Mouse (Mus musculus) embryonic facial prominence, embryonic 14.5 days (tissue): ENCODE measurements around the gene Rhobtb3. TPM values are rescaled to one million over a fixed set of nuclear protein-coding genes. Genes with fewer than 3 reads are reported as not detected.

Experiments used
- ATAC-seq: fragments of 200-750 bp; cut with Nextera tagmentation; 2 replicates; pipeline ENCODE4 v1.8.0; 2017; ENCODE audit warnings: low read depth, moderate number of reproducible peaks, moderate TSS enrichment
- DNase-seq: peaks from one replicate; pipeline ENCODE4 v3.0.0-alpha.2; 2015; ENCODE audit warnings: low spot score
- H3K27ac ChIP-seq: fragments of 300-500 bp; sonication (generic); replicated peaks from 2 replicates; pipeline ENCODE4 v1.5.1; 2014; ENCODE audit warnings: low read depth, mild to moderate bottlenecking, low read length, moderate library complexity
- H3K27me3 ChIP-seq: fragments of 300-500 bp; sonication (generic); replicated peaks from 2 replicates; pipeline ENCODE4 v1.6.1; 2014; ENCODE audit warnings: low read length; ENCODE audit not compliant: control insufficient read depth, insufficient read depth
- H3K36me3 ChIP-seq: fragments of 300-500 bp; sonication (generic); 2 replicates; pipeline ENCODE4 v1.6.1; 2014; ENCODE audit warnings: low read length, mixed read lengths; ENCODE audit not compliant: control insufficient read depth, insufficient read depth
- H3K4me1 ChIP-seq: fragments of 300-500 bp; sonication (generic); 2 replicates; pipeline ENCODE4 v1.6.1; 2014; ENCODE audit warnings: antibody characterized with exemption, low read length; ENCODE audit not compliant: control insufficient read depth, insufficient read depth
- H3K4me2 ChIP-seq: fragments of 300-500 bp; sonication (generic); 2 replicates; pipeline ENCODE4 v1.6.1; 2014; ENCODE audit warnings: low read depth, mild to moderate bottlenecking, low read length, moderate library complexity, mixed read lengths
- H3K4me3 ChIP-seq: fragments of 300-500 bp; sonication (generic); 2 replicates; pipeline ENCODE4 v1.5.1; 2014; ENCODE audit warnings: low read depth, mild to moderate bottlenecking, low read length
- H3K9ac ChIP-seq: fragments of 300-500 bp; sonication (generic); 2 replicates; pipeline ENCODE4 v1.6.1; 2014; ENCODE audit warnings: low read depth, mild to moderate bottlenecking, low read length, moderate library complexity, mixed read lengths
- H3K9me3 ChIP-seq: fragments of 300-500 bp; sonication (generic); 2 replicates; pipeline ENCODE4 v1.6.1; 2016; ENCODE audit warnings: low read length; ENCODE audit not compliant: control insufficient read depth
- whole genome bisulfite sequencing: fragments of 180-500 bp; shearing (Covaris S2); extraction: QIAGEN DNeasy Blood & Tissue Kit; methylation state at CpG from one replicate; pipeline ENCODE4 v1.1.7; 2014; 5-methylcytosine and 5-hydroxymethylcytosine counted together
- polyA plus RNA-seq: library from polyadenylated mRNA; unstranded; fragments of >200 nt; fragmentation: Nextera tagmentation; extraction: Ambion mirVana; gene quantifications from 2 replicates; pipeline ENCODE4 v1.2.1, GENCODE M21; 2014

The Rhobtb3 gene
- polyA plus RNA-seq, 1 experiment from 2014 or later, result 43.0 TPM

GRCm38 (mm10) chr13:75966850-75967249, 23.1 kb upstream of the Rhobtb3 start, which contains the start of gene Spata9:
Gene Spata9, plus strand, starts transcription at chr13:75967150.
- ATAC-seq, result no peak
- H3K4me1 ChIP-seq, result no peaks in the 10 kb centered on the region

GRCm38 (mm10) chr13:75955357-75955992, 11.8 kb upstream of the Rhobtb3 start:
- H3K9ac ChIP-seq, result no peak overlapping the region
- no peak overlapping the region for H3K4me3 ChIP-seq
- DNase-seq (no peak), ATAC-seq (no peak)
- H3K4me2 ChIP-seq, result no peak overlapping the region
- no peak overlapping the region for H3K27ac ChIP-seq
- H3K27me3 ChIP-seq, result no peaks in the 10 kb centered on the region
- no peaks in the 10 kb centered on the region for H3K9me3 ChIP-seq
- no peaks in the 10 kb centered on the region for H3K36me3 ChIP-seq
- no peaks in the 10 kb centered on the region for H3K4me1 ChIP-seq

More at GRCm38 (mm10) chr13:75966850-75967249, 23.1 kb upstream of the Rhobtb3 start, which contains the start of gene Spata9:
- no peak within 1 kb of the TSS for H3K9ac ChIP-seq
- no peaks in the 10 kb centered on the region for H3K9me3 ChIP-seq
- no peak within 1 kb of the TSS for H3K27ac ChIP-seq
- no peak for DNase-seq
- no peak within 1 kb of the TSS for H3K4me2 ChIP-seq
- no peak within 1 kb of the TSS for H3K4me3 ChIP-seq
- WGBS, result 81% methylated on average over 1 of the region's 1 CpGs
- H3K27me3 ChIP-seq, result no peaks in the 10 kb centered on the region
- no peaks in the 10 kb centered on the region for H3K36me3 ChIP-seq

GRCm38 (mm10) chr13:75950295-75950694, 6.6 kb upstream of the Rhobtb3 start:
- Histone ChIP-seq H3K9me3 (no peaks in the 10 kb centered on the region), H3K9ac (peak overlapping the region; percentile 5; the same call in 1 of the 2 replicates), H3K27me3 (no peaks in the 10 kb centered on the region), H3K4me2 (no peak overlapping the region), H3K27ac (peak overlapping the region; percentile 21; the same call in 1 of the 2 replicates), H3K4me3 (no peak overlapping the region), H3K4me1 (no peaks in the 10 kb centered on the region), H3K36me3 (no peaks in the 10 kb centered on the region)
- peak; percentile 76 for ATAC-seq
- DNase-seq, result peak; percentile 87
- WGBS, result 14% methylated on average over 1 of the region's 1 CpGs

- peaks cover 13% of the 10 kb centered on the region for H3K4me1 ChIP-seq
- H3K27ac ChIP-seq, result peak overlapping the region; percentile 99
- DNase-seq, result peak; percentile 67
- WGBS, result under 1% methylated on average over 7 of the region's 7 CpGs
- no peaks in the 10 kb centered on the region for H3K9me3 ChIP-seq
- no peaks in the 10 kb centered on the region for H3K27me3 ChIP-seq
- peak overlapping the region; percentile 89 for H3K4me3 ChIP-seq
- peaks cover 3% of the 10 kb centered on the region for H3K36me3 ChIP-seq
- H3K9ac ChIP-seq, result peak overlapping the region; percentile 98
- H3K4me2 ChIP-seq, result peak overlapping the region; percentile 60
- peak; percentile 24; the same call in 1 of the 2 replicates for ATAC-seq
Measured at GRCm38 (mm10) chr13:75944044-75944820, 507 bp upstream of the Rhobtb3 start.

- ATAC-seq (no peak), DNase-seq (peak; percentile 40)
- no peaks in the 10 kb centered on the region for H3K9me3 ChIP-seq
- H3K4me2 ChIP-seq, result peak overlapping the region; percentile 60
- no peaks in the 10 kb centered on the region for H3K27me3 ChIP-seq
- peaks cover 18% of the 10 kb centered on the region for H3K36me3 ChIP-seq
- H3K27ac ChIP-seq, result peak overlapping the region; percentile 99
- H3K9ac ChIP-seq, result peak overlapping the region; percentile 98
- H3K4me3 ChIP-seq, result peak overlapping the region; percentile 89
- under 1% methylated on average over 6 of the region's 6 CpGs for WGBS
- H3K4me1 ChIP-seq, result peaks cover 13% of the 10 kb centered on the region
Measured at GRCm38 (mm10) chr13:75942731-75943130, 994 bp downstream of the Rhobtb3 start.

GRCm38 (mm10) chr13:75941518-75942295, 2.0 kb downstream of the Rhobtb3 start:
- Histone ChIP-seq H3K9ac (0 out of 2 replicates have a peak overlapping the region, but pooled peaks have one; percentile 30), H3K4me3 (peak overlapping the region; percentile 13), H3K4me1 (peaks cover 13% of the 10 kb centered on the region), H3K4me2 (peak overlapping the region; percentile 44), H3K9me3 (no peaks in the 10 kb centered on the region), H3K27ac (no peak overlapping the region), H3K27me3 (no peaks in the 10 kb centered on the region), H3K36me3 (peaks cover 22% of the 10 kb centered on the region)
- WGBS, result 87% methylated on average over 5 of the region's 5 CpGs
- no peak for ATAC-seq
- DNase-seq, result no peak

- DNase-seq (peak; percentile 26), ATAC-seq (no peak)
- H3K4me2 ChIP-seq, result peak overlapping the region; percentile 44
- H3K36me3 ChIP-seq, result peaks cover 22% of the 10 kb centered on the region
- no peaks in the 10 kb centered on the region for H3K27me3 ChIP-seq
- H3K27ac ChIP-seq, result no peak overlapping the region
- H3K4me1 ChIP-seq, result peaks cover 13% of the 10 kb centered on the region
- no peaks in the 10 kb centered on the region for H3K9me3 ChIP-seq
- peak overlapping the region; percentile 13; the same call in 1 of the 2 replicates for H3K4me3 ChIP-seq
- 65% methylated on average over 2 of the region's 2 CpGs for WGBS
- 0 out of 2 replicates have a peak overlapping the region, but pooled peaks have one; percentile 30 for H3K9ac ChIP-seq
Measured at GRCm38 (mm10) chr13:75940791-75941517, 2.8 kb downstream of the Rhobtb3 start.

- DNase-seq (no peak), ATAC-seq (no peak)
- peaks cover 22% of the 10 kb centered on the region for H3K36me3 ChIP-seq
- no peak overlapping the region for H3K4me3 ChIP-seq
- H3K9ac ChIP-seq, result no peak overlapping the region
- H3K27ac ChIP-seq, result no peak overlapping the region
- WGBS, result 93% methylated on average over 5 of the region's 5 CpGs
- no peaks in the 10 kb centered on the region for H3K9me3 ChIP-seq
- no peaks in the 10 kb centered on the region for H3K27me3 ChIP-seq
- H3K4me2 ChIP-seq, result no peak overlapping the region
- peaks cover 13% of the 10 kb centered on the region for H3K4me1 ChIP-seq
Measured at GRCm38 (mm10) chr13:75938866-75939265, 4.9 kb downstream of the Rhobtb3 start.
